ENCODE assay signal across 9 mouse cellular contexts in genomic region chr10:83005003-83005402, GRCm38 (mm10). TPM values are rescaled to one million over a fixed set of nuclear protein-coding genes. Genes with fewer than 3 reads are reported as not detected.
DNase-seq lines count a peak whose midpoint lies in the region; ATAC-seq and TF ChIP-seq lines count a peak whose summit lies in the region.
"Had no signal": no experiment of that assay in that cellular context is flagged by ENCODE, and none has a peak within 500 bp of the region (broad histone marks: within the 10 kb centered on the region; RNA-seq: fewer than 3 reads in every experiment).

No protein-coding gene starts in this region.

- ATAC-seq in lung, postnatal 0 days, result peak; percentile 15; the same call in 1 of the 2 replicates
- ATAC-seq in heart, embryonic 16.5 days (replicated peaks; ENCODE audit: extremely low read depth, insufficient read depth, low FRiP score), result peak; percentile 52

- TF ChIP-seq POLR2A in bone marrow, adult 2 months (IDR thresholded peaks at IDR 0.05; ENCODE audit: borderline replicate concordance, control insufficient read depth, low read depth, low read length), result no peak
- TF ChIP-seq POLR2A in myocyte (IDR thresholded peaks at IDR 0.05; ENCODE audit: insufficient read length, low read depth), result no peak

- H3K9ac ChIP-seq in lung, postnatal 0 days (replicated peaks; ENCODE audit: low read depth), result no peak overlapping the region
- H3K9ac ChIP-seq in heart, embryonic 16.5 days (ENCODE audit: low read length), result no peak overlapping the region
- H3K9ac ChIP-seq: embryonic facial prominence, embryonic 12.5 days; hindbrain, embryonic 14.5 days had no signal

- peaks cover 26% of the 10 kb centered on the region for H3K79me2 ChIP-seq in myocyte (ENCODE audit: control insufficient read depth, insufficient read depth)

- no peak for TF ChIP-seq CTCF in lung, postnatal 0 days (IDR thresholded peaks at IDR 0.05)
- no peak for TF ChIP-seq CTCF in bone marrow, adult 2 months (IDR thresholded peaks at IDR 0.05; ENCODE audit: control insufficient read depth, insufficient read depth, low read length)

- 0 out of 2 replicates have a peak overlapping the region, but pooled peaks have one; percentile 1 for H3K27ac ChIP-seq in lung, postnatal 0 days (ENCODE audit: low read length)
- peak overlapping the region; percentile 80 for H3K27ac ChIP-seq in bone marrow, adult 2 months (ENCODE audit: control insufficient read depth, insufficient read depth, low read depth, low read length, poor library complexity)
- H3K27ac ChIP-seq in heart, embryonic 16.5 days (ENCODE audit: low read length), result peak overlapping the region; percentile 9; the same call in 1 of the 2 replicates
- H3K27ac ChIP-seq: embryonic facial prominence, embryonic 12.5 days; hindbrain, embryonic 14.5 days had no signal

- DNase-seq in lung, postnatal 0 days (ENCODE audit: low spot score), result no peak
- DNase-seq in lung, postnatal 14 days, result no peak
- DNase-seq in urinary bladder, postnatal 36 days (ENCODE audit: low spot score in 2 of 2), result no peak
- no peak for DNase-seq in right cerebral cortex, adult 18-20 months

- H3ac ChIP-seq in myocyte (ENCODE audit: control insufficient read depth, insufficient read length), result no peak overlapping the region

- WGBS in lung, postnatal 0 days, result 61% methylated on average over 4 of the region's 4 CpGs
- 11% methylated on average over 4 of the region's 4 CpGs for WGBS in bone marrow, adult 2 months
- 58% methylated on average over 4 of the region's 4 CpGs for WGBS in heart, embryonic 16.5 days

- H3K4me1 ChIP-seq in lung, postnatal 0 days (ENCODE audit: insufficient read depth, low read depth, low read length), result 0 out of 2 replicates have a peak, but pooled peaks cover 4% of the 10 kb centered on the region
- peaks cover 18% of the 10 kb centered on the region for H3K4me1 ChIP-seq in bone marrow, adult 2 months (ENCODE audit: control insufficient read depth, insufficient read depth, low read length)
- peaks cover 34% of the 10 kb centered on the region for H3K4me1 ChIP-seq in heart, embryonic 16.5 days (ENCODE audit: control insufficient read depth, insufficient read depth, low read length)

- TF ChIP-seq EP300 in lung, postnatal 0 days (IDR thresholded peaks at IDR 0.05), result no peak

- no peaks in the 10 kb centered on the region for H3K9me3 ChIP-seq in lung, postnatal 0 days (ENCODE audit: low read length)
- peaks cover 3% of the 10 kb centered on the region; the same call in 1 of the 2 replicates for H3K9me3 ChIP-seq in heart, embryonic 16.5 days (replicated peaks; ENCODE audit: control insufficient read depth, low read length)

- no peak overlapping the region for H3K4me2 ChIP-seq in lung, postnatal 0 days (replicated peaks; ENCODE audit: low read depth, low read length)
- H3K4me2 ChIP-seq in heart, embryonic 16.5 days (ENCODE audit: low read depth, low read length), result peak overlapping the region; percentile 3; the same call in 1 of the 2 replicates
- peak overlapping the region; percentile 46 for H3K4me2 ChIP-seq in myocyte (ENCODE audit: low read depth)
- H3K4me2 ChIP-seq: embryonic facial prominence, embryonic 12.5 days; hindbrain, embryonic 14.5 days had no signal

- no peaks in the 10 kb centered on the region for H3K27me3 ChIP-seq in lung, postnatal 0 days (replicated peaks; ENCODE audit: insufficient read depth, low read length)
- H3K27me3 ChIP-seq in heart, embryonic 16.5 days (ENCODE audit: control insufficient read depth, insufficient read depth, low read length), result no peaks in the 10 kb centered on the region
- H3K27me3 ChIP-seq in myocyte (ENCODE audit: control insufficient read depth, insufficient read depth, insufficient read length), result no peaks in the 10 kb centered on the region
- H3K27me3 ChIP-seq: embryonic facial prominence, embryonic 12.5 days had no signal

- H3K4me3 ChIP-seq in lung, postnatal 0 days (ENCODE audit: low read depth, low read length), result no peak overlapping the region
- no peak overlapping the region for H3K4me3 ChIP-seq in bone marrow, adult 2 months (replicated peaks; ENCODE audit: control insufficient read depth, low read depth, low read length)
- H3K4me3 ChIP-seq in heart, embryonic 16.5 days (ENCODE audit: low read length), result no peak overlapping the region
- no peak overlapping the region for H3K4me3 ChIP-seq in myocyte
- H3K4me3 ChIP-seq: embryonic facial prominence, embryonic 12.5 days had no signal

- H3K36me3 ChIP-seq in lung, postnatal 0 days (ENCODE audit: insufficient read depth, low read length), result no peaks in the 10 kb centered on the region
- 0 out of 2 replicates have a peak, but pooled peaks cover 4% of the 10 kb centered on the region for H3K36me3 ChIP-seq in heart, embryonic 16.5 days (ENCODE audit: control insufficient read depth, insufficient read depth)
- H3K36me3 ChIP-seq in myocyte (ENCODE audit: control insufficient read depth, insufficient read depth), result no peaks in the 10 kb centered on the region

TF ChIP-seq in myocyte, 11 proteins besides CTCF, POLR2A, EP300 and RAD21:
- TF ChIP-seq USF1 (IDR thresholded peaks at IDR 0.05; ENCODE audit: low read depth), result no peak
- TF ChIP-seq MYOD1 (IDR thresholded peaks at IDR 0.05; ENCODE audit: control insufficient read depth in 1 of 3, insufficient read length in 2 of 3, low read depth in 2 of 3), result no peak
- no peak for TF ChIP-seq E2F4 (IDR thresholded peaks at IDR 0.05; ENCODE audit: insufficient read depth)
- TF ChIP-seq MAX (IDR thresholded peaks at IDR 0.05; ENCODE audit: low read depth), result no peak
- no peak for TF ChIP-seq CEBPB (IDR thresholded peaks at IDR 0.05; ENCODE audit: insufficient read depth, poor library complexity, severe bottlenecking)
- no peak for TF ChIP-seq TCF3 (IDR thresholded peaks at IDR 0.05; ENCODE audit: insufficient read length, low read depth)
- no peak for TF ChIP-seq POLR2AphosphoS2 (IDR thresholded peaks at IDR 0.05; ENCODE audit: insufficient read length, low read depth)
- TF ChIP-seq MYOG (IDR thresholded peaks at IDR 0.05; ENCODE audit: control insufficient read depth in 1 of 3, insufficient read depth in 1 of 3, insufficient read length in 2 of 3, low read depth in 2 of 3), result no peak
- no peak for TF ChIP-seq TCF12 (IDR thresholded peaks at IDR 0.05; ENCODE audit: insufficient read depth, poor library complexity, severe bottlenecking)
- no peak for TF ChIP-seq REST (IDR thresholded peaks at IDR 0.05; ENCODE audit: insufficient read depth, insufficient read length)
- no peak for TF ChIP-seq SRF (IDR thresholded peaks at IDR 0.05; ENCODE audit: control insufficient read depth, insufficient read length, low read depth)

RNA-seq across cellular contexts. Expression of gene Chst11, which starts 19.7 kb away (rescaled TPM):
- polyA plus RNA-seq in lung, postnatal 0 days (2015; fragmentation: Nextera tagmentation; extraction: Ambion mirVana), result 0.74 and 0.98 TPM in 2 replicates
- 5.3 and 6.4 TPM in 2 replicates for polyA plus RNA-seq in bone marrow, adult 2 months (2011; ENCODE audit: insufficient read depth, insufficient read length, low replicate concordance, missing spikeins)
- polyA plus RNA-seq in heart, embryonic 16.5 days (2015; fragmentation: Nextera tagmentation; extraction: Ambion mirVana), result 2.3 and 2.6 TPM in 2 replicates
- 12.1 TPM for polyA plus RNA-seq in myocyte (2012; fragmentation: generic; extraction: Trizol)

Comparison
In these comparisons a context has a peak if more than half of its experiments do, and no peak if none do; other contexts are left out.
1. H3K27ac ChIP-seq: peak in every context shown above with its lines; median percentile 80 in bone marrow, adult 2 months; 9 in heart, embryonic 16.5 days; 1 in lung, postnatal 0 days.